Mouse (Mus musculus): Measurements from ENCODE around the gene Cpox.
A peak's percentile ranks its signal among the peaks of the same experiment; 100 is the strongest.

Cpox gene

GRCm38 (mm10) chr16:58669264-58669663 is 828 bp upstream of the Cpox start:
- DNase-seq (ENCODE audit: low spot score): no peak

DNA sequence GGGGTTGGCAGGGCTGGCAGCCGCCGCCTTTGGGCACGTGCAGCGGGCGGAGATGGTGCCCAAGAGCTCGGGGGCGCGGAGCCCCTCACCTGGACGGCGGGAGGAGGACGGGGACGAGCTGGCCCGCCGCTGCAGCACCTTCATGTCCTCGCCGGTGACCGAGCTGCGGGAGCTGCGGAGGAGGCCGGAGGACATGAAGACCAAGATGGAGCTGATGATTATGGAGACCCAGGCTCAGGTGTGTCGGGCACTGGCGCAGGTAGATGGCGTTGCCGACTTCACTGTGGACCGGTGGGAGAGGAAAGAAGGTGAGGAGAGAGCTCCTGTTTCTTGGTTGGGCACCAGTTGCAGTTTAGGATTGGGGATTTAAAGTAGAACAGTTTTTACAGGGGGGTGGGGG is 551 bp downstream of the Cpox start:
- peak; percentile 22 for DNase-seq (ENCODE audit: low spot score)

DNA sequence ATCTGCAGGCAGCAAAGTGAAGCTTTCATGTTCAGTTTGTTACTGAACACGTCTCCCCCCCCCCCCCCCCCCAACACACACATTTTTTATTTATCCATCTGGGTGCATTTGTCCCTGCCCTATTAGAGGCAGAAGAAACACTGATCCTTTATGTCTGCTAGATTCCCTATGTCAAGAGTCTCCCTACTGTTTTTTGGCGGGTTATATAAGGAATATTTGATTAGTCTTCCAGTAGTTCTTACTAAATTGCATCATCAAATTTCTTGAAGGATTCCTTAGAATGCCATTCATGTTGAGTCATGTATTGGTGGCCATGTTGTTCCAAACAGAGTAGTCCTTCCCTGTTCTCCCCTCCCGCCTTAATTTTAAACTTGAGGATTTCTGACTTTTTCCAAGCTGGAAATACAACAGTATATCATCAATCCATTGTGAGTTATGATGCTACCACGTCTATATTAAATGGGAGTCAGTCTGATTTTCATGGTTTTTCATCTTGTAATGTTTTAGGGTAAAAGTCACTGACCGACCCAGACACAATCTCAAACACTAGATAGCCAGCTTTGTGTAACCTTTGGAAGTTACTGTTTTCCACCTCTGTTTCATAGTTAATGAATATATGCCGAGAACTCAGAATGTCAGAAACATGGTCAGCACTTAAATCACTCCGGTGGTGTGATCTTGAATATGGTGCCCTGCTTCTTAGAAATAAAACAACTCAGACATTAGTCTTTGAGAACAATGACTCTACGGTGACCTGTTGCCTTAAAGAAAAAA is 1.3 kb downstream of the Cpox start:
- DNase-seq (ENCODE audit: low spot score): no peak

- DNase-seq (ENCODE audit: low spot score): no peak
These were observed 2.3 kb downstream of the Cpox start for GRCm38 (mm10) chr16:58672396-58672795.

DNA sequence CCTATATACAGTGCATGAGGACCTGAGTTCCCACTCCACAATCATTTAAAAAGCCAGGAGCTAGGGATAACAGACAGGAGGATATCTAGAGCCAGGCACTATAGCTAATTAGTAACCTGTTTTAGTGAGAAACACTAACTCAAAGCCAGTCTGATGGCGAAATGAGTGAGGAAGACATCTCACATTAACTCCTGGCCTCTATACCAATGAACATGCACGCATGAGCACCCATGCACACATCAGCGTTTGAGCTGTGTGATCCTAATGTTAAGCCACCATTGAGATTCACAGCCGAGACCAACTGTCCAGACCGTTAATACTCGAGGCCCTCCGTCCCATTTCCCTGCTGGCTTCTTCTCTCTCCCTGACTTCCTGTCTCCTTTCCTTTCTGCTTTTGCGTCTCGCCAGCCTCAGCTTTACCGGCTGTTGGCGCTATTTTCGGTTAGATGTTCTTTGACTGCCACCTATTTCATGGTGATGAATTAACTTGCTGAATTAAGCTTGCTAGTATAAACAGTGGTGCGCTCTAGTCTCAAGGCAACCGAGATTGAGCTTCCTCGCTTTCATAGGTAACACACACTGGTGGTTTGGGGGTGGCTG is 3.8 kb downstream of the Cpox start:
- DNase-seq (ENCODE audit: low spot score): no peak

GRCm38 (mm10) chr16:58675256-58675655 is 5.2 kb downstream of the Cpox start:
- DNase-seq (ENCODE audit: low spot score): no peak

DNA sequence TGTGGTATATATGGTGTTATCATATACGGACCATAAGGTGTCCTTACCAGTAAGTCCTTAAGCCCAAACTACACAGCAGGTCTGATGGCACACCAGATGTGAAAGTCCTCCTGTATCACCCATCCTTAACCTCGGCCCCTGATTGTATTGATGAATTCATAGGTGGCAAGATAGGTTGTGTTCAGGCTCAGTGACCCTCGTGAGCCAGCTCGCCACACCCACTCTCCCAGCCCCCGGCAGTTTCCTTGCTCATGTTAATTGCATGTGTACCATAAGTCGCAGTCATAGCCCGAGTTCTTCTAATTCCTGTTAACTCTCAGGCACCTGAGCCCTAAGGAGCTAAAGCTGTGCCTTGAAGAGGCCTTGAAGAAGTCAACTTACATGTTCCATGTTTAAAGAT is 6.1 kb downstream of the Cpox start:
- DNase-seq (ENCODE audit: low spot score): no peak

GRCm38 (mm10) chr16:58676633-58677032 is 6.5 kb downstream of the Cpox start:
- no peak for DNase-seq (ENCODE audit: low spot score)

GRCm38 (mm10) chr16:58677491-58677890 is 7.4 kb downstream of the Cpox start:
- no peak for DNase-seq (ENCODE audit: low spot score)

GRCm38 (mm10) chr16:58678660-58679059 is 8.6 kb downstream of the Cpox start:
- DNase-seq (ENCODE audit: low spot score): no peak

DNA sequence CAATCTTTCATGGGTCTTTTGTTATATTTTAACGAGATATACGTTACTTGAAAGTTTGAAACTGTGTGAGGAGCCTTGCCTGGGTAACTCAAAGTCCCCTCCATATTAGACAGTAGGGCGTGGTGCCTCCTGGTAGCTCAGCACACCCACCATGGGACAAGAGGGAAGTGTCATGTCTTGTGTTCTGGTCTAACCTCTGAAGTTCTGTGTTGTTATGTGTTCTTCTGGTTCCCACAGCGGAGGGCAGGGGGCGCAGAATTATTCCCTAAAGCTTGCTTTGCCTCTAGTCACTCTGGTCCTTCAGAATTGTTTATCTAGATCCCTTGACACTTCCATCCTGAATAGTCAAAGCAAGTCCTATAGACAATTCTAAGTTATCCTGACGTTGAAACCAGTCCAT is 12.0 kb downstream of the Cpox start:
- DNase-seq (ENCODE audit: low spot score): no peak

DNA sequence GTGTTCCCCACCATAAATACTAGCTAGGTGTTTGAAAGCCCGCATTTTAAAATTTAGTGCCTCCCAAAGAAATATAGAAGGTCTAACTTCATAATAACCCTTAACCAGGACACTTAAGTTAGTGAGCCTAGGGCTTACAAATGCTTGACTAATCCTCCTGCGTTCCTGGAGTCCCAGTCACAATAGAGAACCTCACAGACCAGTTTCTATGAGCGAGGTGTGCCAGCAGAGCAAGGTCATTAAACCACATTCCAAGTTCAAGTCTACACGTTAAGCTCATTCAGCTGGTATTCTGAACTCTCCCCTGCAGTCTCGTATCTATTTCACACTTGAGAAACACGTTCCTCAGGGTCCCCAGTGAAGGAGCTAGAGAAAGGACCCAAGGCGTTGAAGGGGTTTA is 12.8 kb downstream of the Cpox start:
- peak; percentile 16 for DNase-seq (ENCODE audit: low spot score)

DNA sequence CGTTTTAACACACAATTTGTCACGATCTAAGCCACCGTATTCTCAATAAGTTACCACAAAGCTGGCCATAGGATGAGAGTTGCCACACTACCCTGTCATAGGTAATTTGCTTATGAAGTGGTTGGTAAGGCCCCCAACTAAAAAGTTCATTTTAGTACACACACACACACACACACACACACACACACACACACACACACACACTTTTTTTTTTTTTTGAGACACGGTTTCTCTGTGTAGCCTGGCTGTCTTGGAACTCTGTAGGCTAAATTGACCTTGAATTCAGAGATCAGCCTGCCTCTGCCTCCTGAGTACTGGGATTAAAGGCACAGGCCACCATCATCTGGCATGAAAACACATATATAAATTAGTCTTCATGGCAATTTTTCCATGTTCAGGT is 13.8 kb downstream of the Cpox start:
- DNase-seq (ENCODE audit: low spot score): no peak

GRCm38 (mm10) chr16:58684537-58684936 is 14.4 kb downstream of the Cpox start:
- no peak for DNase-seq (ENCODE audit: low spot score)

DNA sequence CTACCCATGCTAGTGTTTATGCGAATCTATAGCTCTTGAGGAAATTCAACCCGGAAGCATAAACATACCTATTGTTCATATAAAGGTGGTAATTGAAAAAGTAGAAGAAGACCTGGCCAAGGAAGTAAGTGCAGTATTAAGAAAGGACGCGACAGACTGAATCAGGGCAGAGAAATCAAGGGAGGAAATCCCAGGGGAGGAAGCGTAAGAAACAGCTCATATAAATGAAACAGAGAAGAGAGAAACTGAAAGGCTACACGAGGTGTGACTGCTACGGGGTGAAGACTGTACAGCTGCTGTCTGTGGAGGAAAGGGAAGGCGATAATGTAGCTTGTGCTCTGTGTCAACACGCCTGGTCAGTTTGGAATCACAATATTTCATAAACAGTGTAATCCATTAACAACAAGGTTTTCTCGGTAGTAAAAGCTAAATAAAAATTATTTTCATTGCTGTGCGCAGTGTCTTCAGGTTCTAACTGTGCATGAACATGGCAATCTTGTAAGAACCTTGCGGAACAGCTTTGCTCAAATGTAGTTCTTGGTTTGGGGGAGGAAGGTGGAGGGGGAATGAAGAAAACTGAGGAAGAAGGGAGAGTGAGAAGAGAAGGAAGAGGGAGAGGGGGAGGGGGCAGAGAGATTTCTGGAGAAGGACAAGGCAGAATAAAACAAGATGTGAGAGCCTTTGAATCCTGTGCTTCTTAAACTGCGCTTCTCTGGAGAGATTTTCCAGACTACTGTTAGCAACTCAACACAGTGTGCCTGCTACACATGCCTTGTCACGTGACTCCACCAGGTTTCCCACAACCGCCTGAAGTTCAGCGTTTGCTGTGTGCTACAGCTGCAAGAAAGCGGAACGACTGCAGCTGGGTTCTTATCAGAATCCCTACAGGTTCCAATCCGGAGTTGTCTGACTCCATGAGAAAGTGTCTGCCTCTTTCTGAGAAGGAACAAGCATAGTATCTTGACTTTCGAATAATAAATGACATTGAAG is 15.8 kb downstream of the Cpox start:
- no peak for DNase-seq (ENCODE audit: low spot score)

GRCm38 (mm10) chr16:58688534-58688933 is 18.4 kb downstream of the Cpox start:
- DNase-seq (ENCODE audit: low spot score): no peak

- no peak for DNase-seq (ENCODE audit: low spot score)
These were observed 19.6 kb downstream of the Cpox start for GRCm38 (mm10) chr16:58689555-58690169.

GRCm38 (mm10) chr16:58690322-58690732 is 20.2 kb downstream of the Cpox start:
- DNase-seq (ENCODE audit: low spot score): no peak

DNA sequence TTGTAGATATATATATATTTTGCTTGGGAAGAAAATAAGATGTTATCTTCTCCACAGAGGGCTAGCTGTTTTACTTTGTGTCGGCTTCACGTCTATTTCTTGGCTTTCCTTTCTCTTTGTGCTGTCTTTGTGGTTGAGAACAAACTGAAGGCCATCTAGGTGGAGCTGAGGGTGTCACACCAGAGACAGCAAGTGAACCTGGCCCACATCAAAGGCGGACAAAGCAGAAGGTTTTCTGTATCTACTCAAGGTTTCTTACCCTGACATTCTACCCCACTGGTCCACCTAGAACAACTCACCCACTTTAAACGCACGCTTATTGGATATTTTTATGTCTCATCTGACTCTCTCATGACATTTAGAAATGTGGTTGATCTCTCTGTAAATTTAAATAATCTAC is 24.0 kb downstream of the Cpox start:
- no peak for DNase-seq (ENCODE audit: low spot score)

GRCm38 (mm10) chr16:58696796-58697195 is 26.7 kb downstream of the Cpox start:
- DNase-seq (ENCODE audit: low spot score): no peak

DNA sequence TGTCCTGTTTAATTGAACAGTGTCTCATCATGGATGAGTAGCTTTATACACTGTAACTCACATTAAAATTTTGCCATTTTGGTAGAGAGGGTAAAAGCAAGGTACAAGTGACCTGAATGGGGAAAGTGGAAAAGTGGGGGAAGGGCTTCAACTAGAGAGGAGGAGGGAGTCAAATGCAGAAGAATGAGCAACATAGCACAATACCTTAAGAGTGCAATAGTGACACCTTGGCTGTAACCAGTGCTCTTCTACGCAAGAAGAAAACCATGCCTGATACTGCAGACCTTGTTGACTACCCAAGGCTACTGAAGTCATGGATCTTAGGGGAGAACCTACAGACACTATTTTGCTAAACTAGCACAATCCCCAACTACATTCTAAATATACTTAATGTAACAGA is 27.2 kb downstream of the Cpox start:
- no peak for DNase-seq (ENCODE audit: low spot score)

GRCm38 (mm10) chr16:58700174-58700573 is 30.1 kb downstream of the Cpox start:
- DNase-seq (ENCODE audit: low spot score): no peak

Measured in urinary bladder, postnatal 14 days (tissue).